In the genomic region with DNA sequence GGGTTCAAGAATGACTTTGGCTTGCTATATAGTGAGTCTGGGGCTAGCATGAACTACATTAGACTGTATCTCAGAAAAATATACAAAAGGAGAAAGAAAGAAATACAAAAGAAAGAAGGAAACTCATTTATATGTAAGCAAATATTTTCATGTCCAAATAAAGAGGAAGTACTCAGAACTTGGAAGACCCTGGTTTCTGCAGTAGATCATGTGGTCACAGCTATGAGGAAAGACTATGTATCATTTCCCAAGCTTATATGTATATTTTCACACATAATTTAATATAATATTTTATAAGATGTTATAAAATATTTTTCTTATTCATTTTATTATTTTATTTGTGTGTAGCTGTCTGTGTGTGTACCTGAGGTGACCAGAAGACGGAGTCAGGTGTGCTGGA, we compare ENCODE assay signal across 26 mouse cellular contexts. TPM values are rescaled to one million over a fixed set of nuclear protein-coding genes. Genes with fewer than 3 reads are reported as not detected.
DNase-seq lines count a peak whose midpoint lies in the region; ATAC-seq and TF ChIP-seq lines count a peak whose summit lies in the region.
"Had no signal": no experiment of that assay in that cellular context is flagged by ENCODE, and none has a peak within 500 bp of the region (broad histone marks: within the 10 kb centered on the region; RNA-seq: fewer than 3 reads in every experiment).

No protein-coding gene starts in this region.

- H3K27me3 ChIP-seq in kidney, adult 2 months (replicated peaks; ENCODE audit: control insufficient read depth, insufficient read depth, low read length): no peaks in the 10 kb centered on the region
- H3K27me3 ChIP-seq: CH12.LX; embryonic facial prominence, embryonic 13.5 days; embryonic facial prominence, embryonic 15.5 days; forebrain, embryonic 12.5 days had no signal

- no peak overlapping the region for H3K27ac ChIP-seq in layer of hippocampus, adult 2 months
- peak overlapping the region; percentile 52 for H3K27ac ChIP-seq in bone marrow macrophage, adult 2 months (ENCODE audit: insufficient read depth, low read depth, low read length)
- H3K27ac ChIP-seq in kidney, adult 2 months (ENCODE audit: insufficient read depth, low read depth, low read length): no peak overlapping the region
- H3K27ac ChIP-seq: embryonic facial prominence, embryonic 13.5 days; embryonic facial prominence, embryonic 15.5 days; forebrain, embryonic 10.5 days; forebrain, embryonic 12.5 days had no signal

- 98% methylated on average over 1 of the region's 1 CpGs for WGBS in kidney, adult 2 months

- 0 out of 2 replicates have a peak, but pooled peaks have one; percentile 4 for TF ChIP-seq CTCF in layer of hippocampus, adult 2 months (conservative IDR thresholded peaks at IDR 0.05)
- TF ChIP-seq CTCF in bone marrow macrophage, adult 2 months (IDR thresholded peaks at IDR 0.05; ENCODE audit: low read depth, low read length): no peak
- TF ChIP-seq CTCF in kidney, adult 2 months (conservative IDR thresholded peaks at IDR 0.05; ENCODE audit: insufficient read depth, insufficient read length, low read depth, low read length): no peak

- no peak for TF ChIP-seq POLR2A in bone marrow macrophage, adult 2 months (IDR thresholded peaks at IDR 0.05; ENCODE audit: borderline replicate concordance, low read depth, low read length)
- no peak for TF ChIP-seq POLR2A in kidney, adult 2 months (IDR thresholded peaks at IDR 0.05; ENCODE audit: low read depth, low read length)

- ATAC-seq in granulocyte monocyte progenitor cell, adult 5-6 weeks (replicated peaks; ENCODE audit: poor library complexity, severe bottlenecking): peak; percentile 73
- ATAC-seq: CD4-positive, CD25-positive, alpha-beta regulatory T cell, adult 4 months; forebrain, embryonic 14.5 days; forebrain, embryonic 16.5 days had no signal

- no peaks in the 10 kb centered on the region for H3K36me3 ChIP-seq in kidney, adult 2 months (ENCODE audit: control insufficient read depth, insufficient read depth, low read length)
- H3K36me3 ChIP-seq: embryonic facial prominence, embryonic 13.5 days; embryonic facial prominence, embryonic 15.5 days; forebrain, embryonic 10.5 days; forebrain, embryonic 12.5 days; G1E had no signal

- DNase-seq in layer of hippocampus, adult 2 months (ENCODE audit: low spot score in 2 of 2): no peak
- no peak for DNase-seq in layer of hippocampus, adult 18-20 months (ENCODE audit: low spot score in 2 of 2)
- DNase-seq in B cell, adult 2 months: no peak
- no peak for DNase-seq in kidney, adult 2 months
- DNase-seq in gastrocnemius, postnatal 25 days: no peak
- DNase-seq: adrenal gland, adult 2 months; adrenal gland, postnatal 10 days; adrenal gland, postnatal 25 days; cerebellum, adult 11-12 months; cerebellum, adult 2 months; cerebellum, adult 9-10 months; cerebellum, postnatal 10 days; cerebellum, postnatal 25 days; embryo, embryonic 11 days had no signal

- H3K4me3 ChIP-seq in layer of hippocampus, adult 2 months: no peak overlapping the region
- H3K4me3 ChIP-seq in bone marrow macrophage, adult 2 months (ENCODE audit: insufficient read depth, low read length): no peak overlapping the region
- H3K4me3 ChIP-seq in kidney, adult 2 months (ENCODE audit: insufficient read depth, low read depth, low read length): no peak overlapping the region
- H3K4me3 ChIP-seq: embryonic facial prominence, embryonic 13.5 days; embryonic facial prominence, embryonic 15.5 days; erythroblast, embryonic 14.5 days; forebrain, embryonic 10.5 days; forebrain, embryonic 12.5 days had no signal

- H3K4me1 ChIP-seq in bone marrow macrophage, adult 2 months (ENCODE audit: control insufficient read depth, insufficient read depth, low read length): peaks cover 37% of the 10 kb centered on the region
- no peaks in the 10 kb centered on the region for H3K4me1 ChIP-seq in kidney, adult 2 months (ENCODE audit: control insufficient read depth, insufficient read depth, low read length)
- H3K4me1 ChIP-seq: embryonic facial prominence, embryonic 13.5 days; embryonic facial prominence, embryonic 15.5 days; forebrain, embryonic 10.5 days; forebrain, embryonic 12.5 days had no signal

RNA-seq across cellular contexts. Expression of gene Arl8b, which starts 29.4 kb away (rescaled TPM):
- total RNA-seq in layer of hippocampus, adult 2 months (2021): 100 to 1,000 TPM; 202 to 216 TPM
- total RNA-seq in layer of hippocampus, adult 18-20 months (2021): 100 to 1,000 TPM; 214 to 233 TPM
- polyA plus RNA-seq in bone marrow macrophage, adult 2 months (2012; ENCODE audit: insufficient read depth, insufficient read length, missing spikeins): 103 and 114 TPM in 2 replicates
- 96.8 and 113 TPM in 2 replicates for total RNA-seq in granulocyte monocyte progenitor cell, adult 5-6 weeks (2014; fragmentation: Nextera tagmentation)
- total RNA-seq in granulocyte monocyte progenitor cell, adult 5-6 weeks (2017): 59.2 and 91.6 TPM in 2 replicates
- 17.6 and 21.9 TPM in 2 replicates for polyA plus RNA-seq in kidney, adult 2 months (2012; rRNA removed)
- 10 to 100 TPM; 89.1 to 93.3 TPM for total RNA-seq in gastrocnemius, postnatal 25 days (2021)
